Mouse (Mus musculus): ENCODE results near the gene Elmsan1. TPM values are rescaled to one million over a fixed set of nuclear protein-coding genes. Genes with fewer than 3 reads are reported as not detected.

Gene Elmsan1
- polyA plus RNA-seq (2017; shearing (Covaris generic)): 32.9 TPM

DNA sequence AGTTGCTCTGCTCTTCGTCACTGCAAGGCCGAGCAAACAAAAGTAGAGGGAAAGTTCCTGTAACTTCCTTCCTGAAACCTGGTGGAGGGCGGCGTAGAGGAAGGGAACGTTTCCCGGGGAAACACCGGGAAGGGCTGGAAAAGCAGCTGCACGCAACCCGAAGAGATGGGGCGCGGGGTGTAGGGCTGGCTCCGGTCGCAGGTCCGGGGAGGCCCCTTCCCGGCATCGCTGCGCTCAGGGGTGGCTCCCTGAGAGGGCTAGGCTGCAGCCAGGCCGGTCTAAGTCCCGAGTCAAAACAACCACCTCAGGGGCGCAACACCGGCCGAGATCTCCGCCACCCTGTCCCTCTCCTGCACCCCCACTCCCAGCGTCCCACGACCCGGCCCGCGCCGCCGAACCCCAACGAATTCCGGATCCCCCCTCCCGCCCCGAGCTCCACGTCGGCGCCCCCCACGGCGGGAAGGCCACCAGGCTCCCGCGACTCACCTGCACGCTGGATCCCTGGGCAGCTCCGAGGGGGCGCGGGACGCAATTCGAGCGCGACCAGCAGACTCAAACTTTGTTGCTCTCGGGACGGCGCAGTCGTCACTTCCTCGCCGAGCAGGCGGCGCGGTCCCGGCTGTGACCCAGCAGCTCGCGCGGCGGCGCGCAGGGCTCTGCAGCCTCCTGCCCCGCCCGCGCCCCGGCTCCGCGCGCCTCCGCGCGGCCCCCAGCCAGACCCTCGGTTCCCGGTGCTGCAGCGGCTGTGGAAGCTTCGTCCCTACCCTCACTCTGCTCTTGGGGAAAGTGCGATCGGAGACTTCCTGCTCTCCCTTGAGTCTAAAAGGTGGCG, at the start of gene Elmsan1:
TSS of gene Elmsan1 (minus strand) at position 593 of the 832 bp plus-strand sequence.

DNA sequence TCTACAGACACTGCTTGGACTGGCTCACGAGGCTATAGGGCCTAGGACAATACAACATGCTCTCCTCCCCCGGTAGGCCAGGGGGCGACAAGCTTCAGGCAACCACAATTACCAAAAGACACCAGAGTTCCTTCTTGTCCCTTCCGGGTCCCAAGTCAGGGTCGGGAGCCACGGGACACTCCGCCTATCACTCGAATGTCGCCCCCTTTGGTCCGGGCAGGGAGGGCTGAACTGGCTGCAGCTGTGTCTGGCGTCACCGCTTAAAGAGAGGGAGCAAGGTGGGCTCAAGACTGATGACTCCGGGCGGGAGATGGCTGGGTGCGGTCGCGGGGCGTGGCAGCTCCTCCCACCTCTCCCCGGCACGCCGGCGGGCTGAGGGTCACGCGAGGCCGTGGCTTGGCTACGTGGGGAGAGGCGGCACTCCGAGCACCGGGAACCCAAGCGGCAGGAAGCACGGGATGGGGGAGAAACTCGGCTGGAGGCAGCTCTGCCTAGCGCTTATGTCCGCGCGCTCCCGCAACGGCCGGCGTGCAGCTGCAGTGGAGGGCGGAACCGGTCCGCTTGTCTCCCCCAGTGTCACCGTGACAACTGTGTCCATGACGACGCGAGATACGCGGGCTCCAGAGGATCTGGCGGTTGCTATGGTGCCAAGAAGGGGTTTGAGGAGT, 70.6 kb downstream of the Elmsan1 start, which contains the start of gene Pnma1:
TSS of gene Pnma1 (minus strand) at position 536 of the 668 bp plus-strand sequence.

DNA sequence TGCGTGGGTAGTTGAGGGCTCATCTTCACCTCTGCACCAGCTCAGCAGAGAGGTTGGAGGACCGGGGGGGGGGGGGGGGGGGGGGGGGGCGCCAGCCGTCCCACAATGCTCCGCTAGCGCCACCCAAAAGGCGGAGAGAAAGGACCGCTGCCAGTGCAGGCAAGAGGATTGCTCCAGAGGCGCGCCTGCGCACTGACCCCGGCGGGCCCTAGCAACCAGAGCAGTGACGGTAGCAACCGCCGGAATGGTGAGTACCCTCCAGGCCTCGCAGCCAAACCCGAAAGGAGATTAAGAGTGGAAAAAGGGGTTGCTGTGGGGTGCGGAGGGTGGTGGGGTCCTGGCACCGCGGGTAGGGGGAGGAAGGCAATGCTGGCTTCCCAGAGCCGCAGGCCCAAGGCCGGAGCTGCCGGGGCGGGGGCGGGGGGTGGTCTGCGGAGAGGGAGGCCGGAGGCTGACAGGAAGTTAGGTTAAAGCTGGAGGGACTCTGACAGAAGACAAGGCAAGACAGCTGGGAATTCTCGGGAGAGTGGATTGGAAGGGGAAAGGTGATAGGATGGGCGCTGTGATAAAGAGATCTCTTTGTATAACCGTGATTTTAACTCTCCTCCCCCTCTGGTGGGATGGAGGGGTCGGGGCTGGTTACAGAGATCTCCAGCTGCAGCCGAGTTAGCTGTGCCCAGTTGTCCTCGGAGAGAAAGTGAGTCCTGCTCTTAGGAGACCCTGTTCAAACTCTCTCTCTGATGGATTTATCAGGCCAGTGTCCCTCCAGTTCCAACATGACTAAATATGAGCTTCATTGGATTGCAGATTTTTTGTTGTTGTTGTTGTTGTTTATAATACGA, 104.3 kb downstream of the Elmsan1 start, which contains the start of gene Dnal1:
TSS of gene Dnal1 (plus strand) at position 214 of the 842 bp plus-strand sequence.

DNA sequence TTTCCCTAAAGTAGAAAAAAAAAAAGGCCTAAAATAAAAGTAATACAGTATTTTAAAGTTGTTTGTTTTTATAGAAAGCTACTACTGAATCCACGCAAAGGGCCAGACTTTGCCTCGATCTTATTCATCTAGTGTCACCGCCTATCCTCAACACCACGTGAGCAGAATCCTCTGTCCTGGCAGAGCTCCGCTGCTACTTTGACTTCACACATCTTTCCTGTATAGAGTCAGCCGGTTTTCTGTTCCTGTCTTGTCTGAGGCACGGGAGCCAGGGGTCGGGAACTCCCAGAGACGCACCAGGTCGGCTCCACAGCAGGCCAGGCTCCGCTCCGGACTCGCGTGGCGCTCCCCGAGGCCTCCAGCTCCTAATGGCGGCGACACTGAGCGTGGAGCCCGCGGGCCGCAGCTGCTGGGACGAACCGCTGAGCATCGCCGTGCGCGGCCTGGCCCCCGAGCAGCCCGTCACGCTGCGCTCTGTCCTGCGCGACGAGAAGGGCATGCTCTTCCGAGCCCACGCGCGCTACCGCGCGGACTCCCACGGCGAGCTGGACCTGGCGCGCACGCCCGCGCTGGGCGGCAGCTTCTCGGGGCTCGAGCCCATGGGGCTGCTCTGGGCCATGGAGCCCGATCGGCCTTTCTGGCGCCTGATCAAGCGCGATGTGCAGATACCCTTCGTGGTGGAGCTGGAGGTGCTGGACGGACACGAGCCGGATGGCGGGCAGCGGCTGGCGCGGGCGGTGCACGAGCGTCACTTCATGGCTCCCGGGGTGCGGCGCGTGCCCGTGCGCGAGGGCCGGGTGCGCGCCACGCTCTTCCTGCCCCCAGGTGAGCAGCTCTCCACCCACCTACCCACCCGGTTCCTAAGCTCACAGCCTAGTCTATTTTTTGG, 117.8 kb downstream of the Elmsan1 start, which contains the start of gene Acot6:
TSS of gene Acot6 (plus strand) at position 51 of the 889 bp plus-strand sequence.

Other genes with a start within 250 kb of the Elmsan1 start
- gene Heatr4, start 234.0 kb downstream of the Elmsan1 start, polyA plus RNA-seq (2017; shearing (Covaris generic)): not detected
- gene Acot2, start 231.0 kb downstream of the Elmsan1 start, polyA plus RNA-seq (2017; shearing (Covaris generic)): 1.3 TPM
- not detected for gene Acot1, start 209.4 kb downstream of the Elmsan1 start, polyA plus RNA-seq (2017; shearing (Covaris generic))
- gene Acot4, start 180.5 kb downstream of the Elmsan1 start, polyA plus RNA-seq (2017; shearing (Covaris generic)): 0.15 TPM
- not detected for gene Gm49366, start 179.9 kb downstream of the Elmsan1 start, polyA plus RNA-seq (2017; shearing (Covaris generic))
- not detected for gene Acot3, start 166.7 kb downstream of the Elmsan1 start, polyA plus RNA-seq (2017; shearing (Covaris generic))
- not detected for gene Acot5, start 149.6 kb downstream of the Elmsan1 start, polyA plus RNA-seq (2017; shearing (Covaris generic))
- 0.55 TPM for gene Acot6, start 118.2 kb downstream of the Elmsan1 start, polyA plus RNA-seq (2017; shearing (Covaris generic))
- gene Dnal1, start 104.5 kb downstream of the Elmsan1 start, polyA plus RNA-seq (2017; shearing (Covaris generic)): 0.93 TPM
- gene Pnma1, start 70.4 kb downstream of the Elmsan1 start, polyA plus RNA-seq (2017; shearing (Covaris generic)): not detected
- gene Ptgr2, start 66.4 kb upstream of the Elmsan1 start, polyA plus RNA-seq (2017; shearing (Covaris generic)): 39.0 TPM
- gene Zfp410, start 98.0 kb upstream of the Elmsan1 start, polyA plus RNA-seq (2017; shearing (Covaris generic)): 74.8 TPM
- gene Coq6, start 142.8 kb upstream of the Elmsan1 start, polyA plus RNA-seq (2017; shearing (Covaris generic)): 28.1 TPM
- gene Fam161b, start 143.0 kb upstream of the Elmsan1 start, polyA plus RNA-seq (2017; shearing (Covaris generic)): 0.91 TPM
- 61.3 TPM for gene Entpd5, start 190.1 kb upstream of the Elmsan1 start, polyA plus RNA-seq (2017; shearing (Covaris generic))
- gene Bbof1, start 190.2 kb upstream of the Elmsan1 start, polyA plus RNA-seq (2017; shearing (Covaris generic)): 0.88 TPM
- gene Rnf113a2, start 198.3 kb upstream of the Elmsan1 start, polyA plus RNA-seq (2017; shearing (Covaris generic)): 36.0 TPM
- gene Aldh6a1, start 232.1 kb upstream of the Elmsan1 start, polyA plus RNA-seq (2017; shearing (Covaris generic)): 27.6 TPM
- 25.9 TPM for gene Lin52, start 232.5 kb upstream of the Elmsan1 start, polyA plus RNA-seq (2017; shearing (Covaris generic))